Mouse (Mus musculus) v-Abl transformed pro-B cells (cell line): ENCODE results near the gene Cs.

Source experiments
- in situ Hi-C, 2 experiments: fragments of 400-800 bp; cut with MboI; formaldehyde crosslinking; loops; one replicate each; pipeline ENCODE4 v1.15.1; 2025; ENCODE audit not compliant: unreplicated experiment in 2 of 2

Gene Cs

GRCm38 (mm10) chr10:128332358-128333249, 4.9 kb upstream of the Cs start:
- in situ Hi-C loops, result loop anchor here (5.0 to 25.0 kb wide), 3 partner anchors 75 to 555 kb away; partner anchors contain the start of genes Gdf11 (in 1 of the 2), Rpl41 (in 1 of the 2) and Zc3h10 (in 1 of the 2)

- in situ Hi-C loops, result loop anchor here (5.0 to 25.0 kb wide), 4 partner anchors 117 to 552 kb away; partner anchors contain the start of genes Rpl41 (in 2 of the 2), Zc3h10 (in 2 of the 2) and Gdf11 (in 1 of the 2)
These were observed 2.0 kb upstream of the Cs start for GRCm38 (mm10) chr10:128335582-128335981.

GRCm38 (mm10) chr10:128336195-128336594, 1.3 kb upstream of the Cs start:
- in situ Hi-C loops, result loop anchor here (5.0 to 25.0 kb wide), 4 partner anchors 116 to 551 kb away; partner anchors contain the start of genes Rpl41 (in 2 of the 2), Zc3h10 (in 2 of the 2) and Gdf11 (in 1 of the 2)

- in situ Hi-C loops, result loop anchor here (5.0 to 25.0 kb wide), 4 partner anchors 116 to 551 kb away; partner anchors contain the start of genes Rpl41 (in 2 of the 2), Zc3h10 (in 2 of the 2) and Gdf11 (in 1 of the 2)
These were observed 937 bp upstream of the Cs start for GRCm38 (mm10) chr10:128336597-128336996.

- in situ Hi-C loops, result loop anchor here (5.0 to 25.0 kb wide), 4 partner anchors 114 to 549 kb away; partner anchors contain the start of genes Rpl41 (in 2 of the 2), Zc3h10 (in 2 of the 2) and Gdf11 (in 1 of the 2)
These were observed 881 bp downstream of the Cs start for GRCm38 (mm10) chr10:128338415-128338814.

- in situ Hi-C loops, result loop anchor here (5.0 to 25.0 kb wide), 4 partner anchors 113 to 548 kb away; partner anchors contain the start of genes Rpl41 (in 2 of the 2), Zc3h10 (in 2 of the 2) and Gdf11 (in 1 of the 2)
These were observed 1.4 kb downstream of the Cs start for GRCm38 (mm10) chr10:128338948-128339347.

- in situ Hi-C loops, result loop anchor here in 1 of 2 experiments (25.0 kb wide), 1 partner anchor 547 kb away; the partner anchor contains the start of gene Gdf11
These were observed 2.7 kb downstream of the Cs start for GRCm38 (mm10) chr10:128340257-128340656.

GRCm38 (mm10) chr10:128343436-128343835, 5.9 kb downstream of the Cs start:
- in situ Hi-C loops, result loop anchor here in 1 of 2 experiments (25.0 kb wide), 1 partner anchor 544 kb away; the partner anchor contains the start of gene Gdf11

- in situ Hi-C loops, result loop anchor here in 1 of 2 experiments (25.0 kb wide), 1 partner anchor 543 kb away; the partner anchor contains the start of gene Gdf11
These were observed 7.2 kb downstream of the Cs start for GRCm38 (mm10) chr10:128344568-128345275.

GRCm38 (mm10) chr10:128347541-128347940, 10.0 kb downstream of the Cs start:
- in situ Hi-C loops, result loop anchor here in 1 of 2 experiments (25.0 kb wide), 1 partner anchor 540 kb away; the partner anchor contains the start of gene Gdf11

GRCm38 (mm10) chr10:128358796-128359195, 21.3 kb downstream of the Cs start:
- in situ Hi-C loops, result no loop called here

GRCm38 (mm10) chr10:128359226-128359625, 21.7 kb downstream of the Cs start:
- in situ Hi-C loops, result no loop called here

GRCm38 (mm10) chr10:128361836-128362235, 24.3 kb downstream of the Cs start:
- in situ Hi-C loops, result no loop called here

GRCm38 (mm10) chr10:128362568-128362967, 25.0 kb downstream of the Cs start:
- in situ Hi-C loops, result no loop called here

- in situ Hi-C loops, result loop anchor here (5.0 kb wide), 3 partner anchors 39 to 179 kb away; partner anchors contain the start of genes Rpl41 (in 1 of the 2), Smarcc2 (in 1 of the 2) and Zc3h10 (in 1 of the 2)
These were observed 30.4 kb downstream of the Cs start for GRCm38 (mm10) chr10:128367899-128368401.

GRCm38 (mm10) chr10:128368402-128369217, 31.1 kb downstream of the Cs start, which contains the start of gene Coq10a:
TSS of gene Coq10a (minus strand) at chr10:128368997.
- in situ Hi-C loops, result loop anchor here (5.0 kb wide), 3 partner anchors 39 to 179 kb away; partner anchors contain the start of genes Rpl41 (in 1 of the 2), Smarcc2 (in 1 of the 2) and Zc3h10 (in 1 of the 2)

GRCm38 (mm10) chr10:128369218-128369543, 31.6 kb downstream of the Cs start:
- in situ Hi-C loops, result loop anchor here (5.0 kb wide), 3 partner anchors 38 to 178 kb away; partner anchors contain the start of genes Rpl41 (in 1 of the 2), Smarcc2 (in 1 of the 2) and Zc3h10 (in 1 of the 2)

- in situ Hi-C loops, result loop anchor here (5.0 kb wide), 3 partner anchors 38 to 178 kb away; partner anchors contain the start of genes Rpl41 (in 1 of the 2), Smarcc2 (in 1 of the 2) and Zc3h10 (in 1 of the 2)
These were observed 32.1 kb downstream of the Cs start for GRCm38 (mm10) chr10:128369599-128369998.
